Mouse (Mus musculus) layer of hippocampus, postnatal 10 days (tissue): Measurements from ENCODE around the gene Hoxa10. TPM values are rescaled to one million over a fixed set of nuclear protein-coding genes. Genes with fewer than 3 reads are reported as not detected.

Experiments used
- DNase-seq, 2 experiments: peaks; one replicate each; pipeline ENCODE4 v3.0.0; 2021; ENCODE audit warnings: low spot score in 2 of 2
- microRNA-seq, 2 experiments: library from miRNA; unstranded; fragments of <30 nt; microRNA quantifications; one replicate each; pipeline ENCODE4 v1.2.0; 2021
- total RNA-seq, 2 experiments: library from RNA; stranded (reverse); gene quantifications; 2 replicates each; pipeline ENCODE4 v1.2.3; 2021

The Hoxa10 gene
- total RNA-seq, 2 experiments from 2014 or later, result not detected

DNA sequence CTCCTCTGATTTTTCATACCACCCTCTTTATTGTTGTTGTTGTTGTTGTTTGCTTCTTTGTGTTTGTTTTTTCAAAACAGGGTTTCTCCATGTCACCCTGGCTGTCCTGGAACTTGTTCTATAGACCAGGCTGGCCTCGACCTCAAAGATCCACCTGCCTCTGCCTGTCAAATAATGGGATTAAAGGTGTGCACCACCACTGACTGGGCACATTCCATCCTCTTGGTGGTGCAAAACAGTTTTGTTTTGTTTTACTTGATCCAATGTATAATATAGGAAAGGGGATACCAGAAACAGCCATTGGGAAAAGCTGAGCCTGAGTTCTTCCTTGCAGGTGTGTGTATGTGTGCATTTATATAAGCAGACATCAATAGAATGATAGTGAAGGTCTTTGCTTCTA, 54.2 kb downstream of the Hoxa10 start:
- DNase-seq, result no peak

DNA sequence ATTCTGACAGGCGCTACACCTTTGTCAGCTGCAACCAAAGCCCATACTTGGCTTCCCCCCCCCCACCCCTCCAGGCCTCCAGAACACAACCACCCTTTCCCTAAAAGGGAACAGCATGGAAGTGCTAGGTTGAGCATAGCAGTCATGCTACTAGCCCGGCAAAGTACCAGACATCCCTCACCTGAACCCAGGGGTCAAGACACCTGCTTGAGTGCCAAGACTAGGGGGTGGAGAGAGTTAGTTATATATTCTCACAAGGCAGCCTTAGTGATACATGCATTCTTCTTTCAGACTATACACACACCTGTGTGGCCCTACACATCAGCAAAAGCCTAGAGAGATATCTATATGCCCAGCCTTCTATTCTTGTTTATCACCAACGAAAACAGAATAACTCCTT, 54.8 kb downstream of the Hoxa10 start:
- no peak for DNase-seq

DNA sequence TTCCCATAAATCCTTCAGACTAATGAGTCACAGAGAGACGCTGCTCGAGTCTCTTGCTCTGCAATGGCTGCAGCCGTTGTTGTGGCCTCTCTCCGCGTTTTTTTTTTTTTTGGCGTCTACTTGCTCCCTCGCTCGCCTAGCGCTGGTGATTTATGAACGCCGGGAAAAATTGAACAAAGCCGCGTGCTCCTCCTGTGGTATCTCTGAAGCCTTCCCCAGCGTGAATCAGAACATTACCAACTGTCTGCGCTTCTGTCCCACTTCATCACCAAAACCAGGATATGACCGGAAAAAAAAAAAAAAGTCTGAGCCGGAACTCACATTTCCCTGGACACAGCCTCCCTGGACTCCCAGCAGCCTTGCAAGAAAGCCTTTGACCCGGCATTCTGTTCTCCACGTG, 55.4 kb downstream of the Hoxa10 start:
- no peak for DNase-seq

DNA sequence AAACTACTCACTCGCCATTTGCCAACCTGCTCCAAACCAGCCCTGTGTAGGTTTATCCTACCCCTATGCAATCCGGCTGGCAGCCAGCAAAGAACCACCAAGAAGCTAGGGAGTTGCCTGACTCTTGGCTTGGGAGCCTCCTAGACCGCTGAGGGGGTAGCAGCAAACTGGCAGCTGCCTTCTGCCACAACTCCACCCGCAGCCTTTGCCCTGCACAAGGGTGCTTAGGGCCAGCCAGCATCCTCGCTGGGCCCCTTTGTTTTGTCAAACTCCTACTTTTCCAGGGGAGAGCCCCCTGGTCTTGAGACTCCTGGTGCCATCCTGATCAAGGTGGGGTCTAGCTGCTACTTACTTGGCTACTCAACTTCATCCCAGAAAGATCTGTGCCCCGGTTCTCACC, 56.0 kb downstream of the Hoxa10 start:
- DNase-seq, result no peak

DNA sequence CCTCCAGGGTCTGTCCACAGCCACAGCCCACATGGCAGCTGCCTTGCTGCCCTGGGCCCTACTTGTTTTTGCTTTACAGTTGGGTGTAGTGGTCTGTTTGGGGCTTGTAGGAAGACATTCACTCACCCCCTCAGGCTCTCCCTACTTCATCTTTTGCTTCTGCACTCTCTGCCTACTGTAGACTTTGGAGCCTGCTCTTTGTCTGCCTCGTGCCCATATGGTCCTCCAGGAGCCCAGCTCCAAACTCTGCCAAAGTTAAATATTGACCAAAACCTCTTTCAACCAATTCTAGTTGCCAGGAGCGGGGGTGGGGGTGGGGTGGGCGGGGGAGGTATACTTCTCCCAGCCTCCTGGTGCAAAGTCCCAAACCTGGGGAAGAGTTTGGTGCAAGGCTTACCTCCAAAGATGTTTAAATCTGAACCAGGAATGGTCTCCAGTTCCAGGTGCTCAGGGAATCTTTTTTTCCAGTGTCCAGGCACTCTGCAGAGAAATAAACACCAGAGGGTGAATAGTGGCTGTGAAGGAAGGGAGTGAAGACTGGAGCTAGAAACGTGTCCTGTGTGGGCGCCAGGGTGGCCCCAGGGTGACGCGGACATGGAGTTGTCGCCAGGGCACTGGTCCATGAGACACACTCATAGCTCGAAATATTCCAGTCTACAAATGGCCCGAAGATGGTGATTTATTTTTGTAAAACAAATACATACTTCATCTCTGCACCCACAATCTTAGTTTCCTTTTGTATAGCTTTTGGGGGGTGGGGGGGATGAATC, 57.2 kb downstream of the Hoxa10 start:
- DNase-seq, result no peak

DNA sequence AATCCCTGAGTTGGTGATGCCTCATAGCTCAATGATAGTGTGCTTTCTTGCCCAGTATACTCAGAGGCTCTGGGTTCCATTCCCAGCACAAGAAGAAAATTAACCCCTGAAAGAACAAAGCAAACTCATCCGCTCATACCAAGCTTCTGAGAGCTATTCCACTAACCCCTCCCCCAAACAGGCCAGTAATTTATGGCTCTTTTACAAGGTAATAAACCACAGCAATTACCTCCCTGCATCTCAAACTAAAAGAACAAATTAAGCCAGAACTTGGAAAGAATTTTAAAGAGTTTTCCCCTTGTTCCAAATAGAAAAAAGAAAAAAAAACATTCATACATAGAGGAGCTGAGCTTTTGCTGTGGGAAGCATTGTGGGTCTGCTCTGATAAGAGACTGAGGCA, 57.9 kb downstream of the Hoxa10 start:
- no peak for DNase-seq

DNA sequence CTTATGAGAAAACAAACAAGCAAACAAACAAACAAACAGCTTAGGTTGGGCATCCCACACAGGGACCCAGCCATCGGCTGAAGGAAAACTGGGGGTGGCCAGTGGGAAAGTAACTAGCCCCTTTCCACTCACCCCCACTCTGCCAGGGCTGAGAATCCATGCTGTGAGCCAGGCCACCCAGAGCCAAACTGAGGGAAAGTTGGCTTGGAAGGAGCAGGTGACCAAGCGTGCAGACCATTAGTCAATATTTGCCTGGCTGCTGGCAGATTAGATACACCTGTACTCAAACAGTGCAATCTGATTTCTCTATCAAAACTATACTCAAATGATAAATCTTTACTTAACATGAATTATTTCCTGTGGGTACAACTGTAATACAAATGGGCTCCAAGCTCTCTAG, 58.6 kb downstream of the Hoxa10 start:
- no peak for DNase-seq

Small RNA genes within 50 kb of the gene (microRNA-seq; reads per million reads assigned to microRNA genes)
- 0.67 to 2.2 reads per million in 2 experiments for gene Mir196b

Other genes with a start within 250 kb of the Hoxa10 start
- 10 to 100 TPM in 1 of 2 experiments, 1 to 10 TPM in 1; 9.8 to 10.7 TPM for gene Skap2, start 228.3 kb downstream of the Hoxa10 start, total RNA-seq
- not detected for gene Hoxa1, start 82.5 kb downstream of the Hoxa10 start, total RNA-seq
- not detected for gene Hoxa2, start 76.0 kb downstream of the Hoxa10 start, total RNA-seq
- not detected for gene 5730596B20Rik, start 63.4 kb downstream of the Hoxa10 start, total RNA-seq
- not detected for gene Hoxa4, start 49.1 kb downstream of the Hoxa10 start, total RNA-seq
- gene Hoxa5, start 36.3 kb downstream of the Hoxa10 start, total RNA-seq, result not detected
- not detected for gene Hoxa6, start 32.1 kb downstream of the Hoxa10 start, total RNA-seq
- not detected for gene Hoxa3, start 27.5 kb downstream of the Hoxa10 start, total RNA-seq
- gene Gm28308, start 27.5 kb downstream of the Hoxa10 start, total RNA-seq, result not detected
- not detected for gene Hoxa7, start 19.0 kb downstream of the Hoxa10 start, total RNA-seq
- not detected for gene Hoxa9, start 9.8 kb downstream of the Hoxa10 start, total RNA-seq
- not detected for gene Hoxa11, start 5.0 kb upstream of the Hoxa10 start, total RNA-seq
- not detected for gene Hoxa13, start 20.0 kb upstream of the Hoxa10 start, total RNA-seq
- not detected for gene Evx1, start 72.6 kb upstream of the Hoxa10 start, total RNA-seq